Comparison of ENCODE assay signal across 22 mouse cellular contexts in genomic region chr8:104944665-104945064, GRCm38 (mm10). TPM values are rescaled to one million over a fixed set of nuclear protein-coding genes. Genes with fewer than 3 reads are reported as not detected.
"Had no signal": no experiment of that assay in that cellular context is flagged by ENCODE, and none has a peak within 500 bp of the region (broad histone marks: within the 10 kb centered on the region; RNA-seq: fewer than 3 reads in every experiment).

No protein-coding gene starts in this region.

- H3K27me3 ChIP-seq: lung, embryonic 15.5 days; midbrain, embryonic 12.5 days; neural tube, embryonic 13.5 days had no signal

- H3K4me3 ChIP-seq: lung, embryonic 15.5 days; megakaryocyte, embryonic 14.5 days; midbrain, embryonic 12.5 days; neural tube, embryonic 13.5 days had no signal

- DNase-seq: kidney, adult 18-20 months; kidney, postnatal 14 days; left cerebral cortex, postnatal 4 days; lung, postnatal 14 days; retina, postnatal 1 day; right cerebral cortex, postnatal 4 days; spleen, adult 18-20 months; thymus, adult 2 months; thymus, postnatal 25 days had no signal

- H3K27ac ChIP-seq: lung, embryonic 15.5 days; macrophage; midbrain, embryonic 12.5 days; neural tube, embryonic 13.5 days had no signal

- H3K4me1 ChIP-seq: lung, embryonic 15.5 days; megakaryocyte, embryonic 14.5 days; midbrain, embryonic 12.5 days; neural tube, embryonic 13.5 days had no signal

- H3K36me3 ChIP-seq: lung, embryonic 15.5 days; midbrain, embryonic 12.5 days; neural tube, embryonic 13.5 days had no signal

- H3K9ac ChIP-seq: lung, embryonic 15.5 days; midbrain, embryonic 12.5 days; neural tube, embryonic 13.5 days had no signal

- H3K4me2 ChIP-seq: lung, embryonic 15.5 days; midbrain, embryonic 12.5 days; neural tube, embryonic 13.5 days had no signal

- ATAC-seq: midbrain, embryonic 16.5 days had no signal

- H3K9me3 ChIP-seq: lung, embryonic 15.5 days; megakaryocyte, embryonic 14.5 days; midbrain, embryonic 12.5 days; neural tube, embryonic 13.5 days had no signal

RNA-seq across cellular contexts. Expression of gene Ces2f, which starts 2.5 kb away (rescaled TPM):
- total RNA-seq: layer of hippocampus, postnatal 25 days; left cerebral cortex, postnatal 10 days; left cerebral cortex, postnatal 4 days had no signal
- polyA plus RNA-seq: liver, embryonic 16.5 days; lung, embryonic 15.5 days; macrophage; midbrain, embryonic 12.5 days; midbrain, embryonic 16.5 days; neural tube, embryonic 13.5 days; stomach, embryonic 14.5 days; testis, adult 2 months had no signal

RNA-seq across cellular contexts. Expression of gene Ces2g, which starts 16.9 kb away (rescaled TPM):
- polyA plus RNA-seq: macrophage; midbrain, embryonic 12.5 days; neural tube, embryonic 13.5 days had no signal

RNA-seq across cellular contexts. Expression of gene Ces2e, which starts 18.6 kb away (rescaled TPM):
- total RNA-seq: left cerebral cortex, postnatal 4 days had no signal
- polyA plus RNA-seq: macrophage; midbrain, embryonic 12.5 days; midbrain, embryonic 16.5 days; neural tube, embryonic 13.5 days had no signal

RNA-seq across cellular contexts. Expression of gene Ces2h, which starts 56.0 kb away (rescaled TPM):
- total RNA-seq: layer of hippocampus, postnatal 25 days; left cerebral cortex, postnatal 10 days; left cerebral cortex, postnatal 4 days had no signal
- polyA plus RNA-seq: limb, embryonic 14.5 days; liver, embryonic 16.5 days; lung, embryonic 15.5 days; macrophage; midbrain, embryonic 12.5 days; midbrain, embryonic 16.5 days; neural tube, embryonic 13.5 days; stomach, embryonic 14.5 days; thymus, adult 2 months; urinary bladder, adult 2 months had no signal
